Mouse (Mus musculus): ENCODE data around the gene Plekha4.
A peak's percentile ranks its signal among the peaks of the same experiment; 100 is the strongest.
"Not testable (repeated sequence)": the region's sequence is repeated elsewhere in the genome, so short reads cannot be mapped to it uniquely, and the experiment has no call there.

Gene Plekha4

GRCm38 (mm10) chr7:45508561-45508960 lies 17.6 kb upstream of the Plekha4 start:
- peak in 1 of 2 experiments; percentile 26 for DNase-seq (ENCODE audit: inconsistent age in 2 of 2, low spot score in 1 of 2)

GRCm38 (mm10) chr7:45509181-45509882 lies 16.8 kb upstream of the Plekha4 start:
- DNase-seq (ENCODE audit: inconsistent age in 2 of 2, low spot score in 1 of 2) = no peak

- DNase-seq (ENCODE audit: inconsistent age in 2 of 2, low spot score in 1 of 2) = peak; percentile 94 to 99
Observed at GRCm38 (mm10) chr7:45509912-45510787, 16.0 kb upstream of the Plekha4 start, which contains the start of gene Nucb1. TSS of gene Nucb1 (minus strand) at chr7:45510406.

GRCm38 (mm10) chr7:45514411-45514810 lies 11.7 kb upstream of the Plekha4 start:
- no peak for DNase-seq (ENCODE audit: inconsistent age in 2 of 2, low spot score in 1 of 2)

- DNase-seq (ENCODE audit: inconsistent age in 2 of 2, low spot score in 1 of 2) = no peak
Observed at GRCm38 (mm10) chr7:45515436-45515835, 10.7 kb upstream of the Plekha4 start.

GRCm38 (mm10) chr7:45516846-45517245 lies 9.3 kb upstream of the Plekha4 start:
- DNase-seq (ENCODE audit: inconsistent age in 2 of 2, low spot score in 1 of 2) = peak in 1 of 2 experiments; percentile 59

- no peak for DNase-seq (ENCODE audit: inconsistent age in 2 of 2, low spot score in 1 of 2)
Observed at GRCm38 (mm10) chr7:45518618-45519017, 7.5 kb upstream of the Plekha4 start.

- DNase-seq (ENCODE audit: inconsistent age in 2 of 2, low spot score in 1 of 2) = no peak
Observed at GRCm38 (mm10) chr7:45519345-45520120, 6.6 kb upstream of the Plekha4 start.

GRCm38 (mm10) chr7:45520605-45521004 lies 5.5 kb upstream of the Plekha4 start:
- no peak for DNase-seq (ENCODE audit: inconsistent age in 2 of 2, low spot score in 1 of 2)

- peak; percentile 90 to 96 for DNase-seq (ENCODE audit: inconsistent age in 2 of 2, low spot score in 1 of 2)
Observed at GRCm38 (mm10) chr7:45521728-45522184, 4.4 kb upstream of the Plekha4 start.

- no peak for DNase-seq (ENCODE audit: inconsistent age in 2 of 2, low spot score in 1 of 2)
Observed at GRCm38 (mm10) chr7:45522194-45522752, 3.9 kb upstream of the Plekha4 start.

GRCm38 (mm10) chr7:45522957-45523676 lies 3.0 kb upstream of the Plekha4 start:
- peak; percentile 41 to 63 for DNase-seq (ENCODE audit: inconsistent age in 2 of 2, low spot score in 1 of 2)

- DNase-seq (ENCODE audit: inconsistent age in 2 of 2, low spot score in 1 of 2) = peak; percentile 55 to 72
Observed at GRCm38 (mm10) chr7:45523678-45524170, 2.4 kb upstream of the Plekha4 start.

GRCm38 (mm10) chr7:45524841-45525621 lies 1.1 kb upstream of the Plekha4 start:
- peak; percentile 66 to 88 for DNase-seq (ENCODE audit: inconsistent age in 2 of 2, low spot score in 1 of 2)

- peak in 1 of 2 experiments; percentile 75 for DNase-seq (ENCODE audit: inconsistent age in 2 of 2, low spot score in 1 of 2)
Observed at GRCm38 (mm10) chr7:45526474-45527120, 467 bp downstream of the Plekha4 start.

- DNase-seq (ENCODE audit: inconsistent age in 2 of 2, low spot score in 1 of 2) = not testable (repeated sequence)
Observed at GRCm38 (mm10) chr7:45527169-45527568, 1.0 kb downstream of the Plekha4 start.

GRCm38 (mm10) chr7:45529461-45529860 lies 3.3 kb downstream of the Plekha4 start:
- no peak for DNase-seq (ENCODE audit: inconsistent age in 2 of 2, low spot score in 1 of 2)

GRCm38 (mm10) chr7:45530643-45531042 lies 4.5 kb downstream of the Plekha4 start:
- no peak for DNase-seq (ENCODE audit: inconsistent age in 2 of 2, low spot score in 1 of 2)

GRCm38 (mm10) chr7:45535676-45536075 lies 9.5 kb downstream of the Plekha4 start:
- no peak for DNase-seq (ENCODE audit: inconsistent age in 2 of 2, low spot score in 1 of 2)

All from adrenal gland, adult (tissue).